Mouse (Mus musculus) hindbrain, embryonic 14.5 days (tissue): ENCODE measurements at regions not wholly inside any gene's neighbourhood (a gene's known extent, or its start where the extent isn't known, plus 50 kb on each side); places are given as distances from the start of the nearest gene placed in this dataset.

Source experiments
- ATAC-seq: fragments of 200-750 bp; cut with Nextera tagmentation; 2 replicates; pipeline ENCODE4 v1.8.0; 2017; ENCODE audit warnings: moderate number of reproducible peaks, mild to moderate bottlenecking, moderate TSS enrichment, moderate library complexity; ENCODE audit not compliant: low FRiP score
- DNase-seq: peaks from one replicate; pipeline ENCODE4 v3.0.0-alpha.2; 2015; ENCODE audit warnings: low spot score
- H3K27ac ChIP-seq: fragments of 300-500 bp; sonication (generic); 2 replicates; pipeline ENCODE4 v1.5.1; 2014; ENCODE audit warnings: mild to moderate bottlenecking, moderate library complexity
- H3K27me3 ChIP-seq: fragments of 300-500 bp; sonication (generic); 2 replicates; pipeline ENCODE4 v1.6.1; 2014; ENCODE audit warnings: mild to moderate bottlenecking, low read length, mixed read lengths; ENCODE audit not compliant: control insufficient read depth, insufficient read depth
- H3K36me3 ChIP-seq: fragments of 300-500 bp; sonication (generic); replicated peaks from 2 replicates; pipeline ENCODE4 v1.6.1; 2014; ENCODE audit not compliant: control insufficient read depth, insufficient read depth
- H3K4me1 ChIP-seq: fragments of 300-500 bp; sonication (generic); replicated peaks from 2 replicates; pipeline ENCODE4 v1.6.1; 2014; ENCODE audit warnings: antibody characterized with exemption, low read length, mixed read lengths; ENCODE audit not compliant: control insufficient read depth, insufficient read depth
- H3K4me2 ChIP-seq: fragments of 300-500 bp; sonication (generic); replicated peaks from 2 replicates; pipeline ENCODE4 v1.6.1; 2014; ENCODE audit warnings: mild to moderate bottlenecking, moderate library complexity
- H3K4me3 ChIP-seq: fragments of 300-500 bp; sonication (generic); replicated peaks from 2 replicates; pipeline ENCODE4 v1.5.1; 2014; ENCODE audit warnings: mild to moderate bottlenecking, low read length
- H3K9ac ChIP-seq: fragments of 300-500 bp; sonication (generic); 2 replicates; pipeline ENCODE4 v1.6.1; 2014
- H3K9me3 ChIP-seq: fragments of 300-500 bp; sonication (generic); 2 replicates; pipeline ENCODE4 v1.6.1; 2016; ENCODE audit warnings: low read length; ENCODE audit not compliant: control insufficient read depth
- WGBS: fragments of 180-500 bp; shearing (Covaris S2); extraction: QIAGEN DNeasy Blood & Tissue Kit; methylation state at CpG from one replicate; pipeline ENCODE4 v1.1.7; 2014; 5-methylcytosine and 5-hydroxymethylcytosine counted together

DNA sequence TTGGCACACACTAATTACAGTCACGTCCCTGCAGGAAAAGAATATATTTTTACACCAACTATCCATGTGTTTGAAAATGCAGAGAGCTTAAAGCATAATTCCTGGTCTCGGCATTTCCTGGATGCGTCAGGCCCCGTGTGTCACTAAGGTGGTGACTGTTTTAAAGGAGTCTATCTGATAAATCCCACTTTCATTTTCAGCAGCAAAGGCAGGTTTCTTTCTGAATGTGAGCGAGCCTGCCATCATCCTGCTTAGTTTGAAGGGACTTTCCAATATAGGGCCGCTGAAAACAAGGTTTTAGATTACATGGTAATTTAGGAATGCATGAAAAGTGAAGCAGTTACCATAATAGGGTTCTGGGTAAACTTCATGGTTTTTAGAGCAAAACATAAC, 77.5 kb upstream of the Arid5b start:
- no peak overlapping the region for H3K9ac ChIP-seq
- no peaks in the 10 kb centered on the region for H3K27me3 ChIP-seq
- no peak overlapping the region for H3K4me3 ChIP-seq
- H3K9me3 ChIP-seq = no peaks in the 10 kb centered on the region
- H3K27ac ChIP-seq = peak overlapping the region; percentile 65
- peak overlapping the region; percentile 28 for H3K4me2 ChIP-seq
- no peak; the same call in 1 of the 2 replicates for ATAC-seq
- WGBS = 13% methylated on average over 6 of the region's 6 CpGs
- no peaks in the 10 kb centered on the region for H3K36me3 ChIP-seq
- no peak for DNase-seq
- peaks cover 16% of the 10 kb centered on the region for H3K4me1 ChIP-seq

DNA sequence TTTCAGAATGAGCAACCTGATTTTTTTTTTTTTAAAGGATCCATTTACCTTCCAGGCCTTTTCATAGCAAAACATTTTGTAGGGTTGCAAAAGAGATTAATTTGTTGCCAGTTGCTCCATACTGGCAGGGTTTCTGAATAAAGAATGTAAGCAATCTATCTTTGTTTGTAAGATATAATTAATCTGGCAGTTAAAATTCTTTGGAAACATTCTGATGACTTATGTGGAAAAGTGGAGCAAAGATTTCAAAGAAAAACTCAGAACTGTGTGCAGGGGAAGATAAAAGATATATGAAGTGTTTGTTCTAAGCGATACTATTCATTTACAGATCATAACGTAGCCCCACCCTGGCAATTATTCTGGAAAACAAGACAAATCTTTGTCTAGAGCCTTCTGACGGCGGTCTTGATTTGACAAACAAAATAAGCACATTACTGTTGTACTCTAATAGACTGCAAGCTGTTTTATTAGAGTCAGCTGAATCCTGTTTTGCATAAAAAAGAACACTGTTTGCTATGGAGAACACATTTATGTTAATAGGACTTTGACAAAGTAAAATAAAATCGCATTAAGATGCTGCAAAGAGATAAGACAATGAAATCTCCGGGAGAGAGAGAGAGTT, 77.0 kb upstream of the Arid5b start:
- ATAC-seq (peak; percentile 66; the same call in 1 of the 2 replicates), DNase-seq (peak; percentile 36)
- Histone ChIP-seq H3K36me3 (no peaks in the 10 kb centered on the region), H3K27ac (peak overlapping the region; percentile 65), H3K9ac (no peak overlapping the region), H3K27me3 (no peaks in the 10 kb centered on the region), H3K9me3 (no peaks in the 10 kb centered on the region), H3K4me2 (peak overlapping the region; percentile 28), H3K4me3 (no peak overlapping the region), H3K4me1 (peaks cover 16% of the 10 kb centered on the region)
- WGBS = 14% methylated on average over 6 of the region's 6 CpGs

DNA sequence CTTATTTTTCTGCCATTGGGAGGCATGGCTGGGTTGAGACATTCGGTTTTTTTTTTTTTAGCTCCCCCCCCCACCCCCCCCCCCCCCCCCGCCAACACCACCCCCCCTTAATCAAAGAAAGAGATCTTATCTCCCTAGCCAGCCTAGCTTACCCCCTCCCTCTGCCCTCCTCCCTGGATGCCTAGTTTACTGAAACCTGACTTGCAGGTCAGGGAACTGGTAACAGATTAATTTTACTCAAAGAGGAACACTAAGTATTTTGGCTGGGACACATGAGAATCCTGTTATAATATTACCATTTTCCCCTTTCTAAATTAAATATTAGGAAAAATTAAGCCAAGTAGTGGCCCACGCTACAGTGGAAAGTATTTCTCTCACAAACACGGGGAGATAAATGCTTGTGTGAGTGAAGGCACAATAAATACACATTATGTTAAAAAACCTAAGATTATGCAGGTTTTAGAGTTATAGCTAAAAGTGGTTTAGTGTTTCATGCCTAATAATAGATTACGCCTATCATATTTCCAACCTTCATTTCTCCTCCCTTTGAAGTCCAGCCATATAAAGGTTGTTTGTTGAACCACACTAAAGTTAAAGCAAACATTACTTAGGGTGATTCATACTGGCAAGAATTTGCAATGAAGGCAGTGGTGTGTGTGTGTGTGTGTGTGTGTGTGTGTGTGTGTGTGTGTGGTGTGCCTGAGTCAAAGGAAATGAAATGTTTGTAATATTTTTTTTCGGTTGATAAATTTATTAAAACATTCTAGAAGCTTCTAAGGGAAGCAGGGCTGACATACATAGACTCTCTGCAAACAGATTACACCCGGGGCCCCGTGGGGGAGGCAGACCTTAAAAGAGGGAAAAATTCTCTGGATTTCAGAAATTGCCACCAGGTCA, 76.0 kb upstream of the Arid5b start:
- Histone ChIP-seq H3K9ac (no peak overlapping the region; the same call in 1 of the 2 replicates), H3K9me3 (no peaks in the 10 kb centered on the region), H3K4me3 (no peak overlapping the region), H3K27ac (no peak overlapping the region; the same call in 1 of the 2 replicates), H3K4me1 (peaks cover 16% of the 10 kb centered on the region), H3K36me3 (no peaks in the 10 kb centered on the region), H3K27me3 (no peaks in the 10 kb centered on the region), H3K4me2 (no peak overlapping the region)
- DNase-seq = no peak
- ATAC-seq = no peak
- WGBS = 56% methylated on average over 7 of the region's 8 CpGs

- 74% methylated on average over 18 of the region's 18 CpGs for WGBS
- Histone ChIP-seq H3K27ac (no peak overlapping the region), H3K4me3 (no peak overlapping the region), H3K36me3 (no peaks in the 10 kb centered on the region), H3K9ac (no peak overlapping the region), H3K4me1 (peaks cover 16% of the 10 kb centered on the region), H3K27me3 (no peaks in the 10 kb centered on the region), H3K9me3 (no peaks in the 10 kb centered on the region), H3K4me2 (no peak overlapping the region)
- no peak for ATAC-seq
- no peak for DNase-seq
Observed at GRCm38 (mm10) chr10:68353692-68354232, 75.2 kb upstream of the Arid5b start.

DNA sequence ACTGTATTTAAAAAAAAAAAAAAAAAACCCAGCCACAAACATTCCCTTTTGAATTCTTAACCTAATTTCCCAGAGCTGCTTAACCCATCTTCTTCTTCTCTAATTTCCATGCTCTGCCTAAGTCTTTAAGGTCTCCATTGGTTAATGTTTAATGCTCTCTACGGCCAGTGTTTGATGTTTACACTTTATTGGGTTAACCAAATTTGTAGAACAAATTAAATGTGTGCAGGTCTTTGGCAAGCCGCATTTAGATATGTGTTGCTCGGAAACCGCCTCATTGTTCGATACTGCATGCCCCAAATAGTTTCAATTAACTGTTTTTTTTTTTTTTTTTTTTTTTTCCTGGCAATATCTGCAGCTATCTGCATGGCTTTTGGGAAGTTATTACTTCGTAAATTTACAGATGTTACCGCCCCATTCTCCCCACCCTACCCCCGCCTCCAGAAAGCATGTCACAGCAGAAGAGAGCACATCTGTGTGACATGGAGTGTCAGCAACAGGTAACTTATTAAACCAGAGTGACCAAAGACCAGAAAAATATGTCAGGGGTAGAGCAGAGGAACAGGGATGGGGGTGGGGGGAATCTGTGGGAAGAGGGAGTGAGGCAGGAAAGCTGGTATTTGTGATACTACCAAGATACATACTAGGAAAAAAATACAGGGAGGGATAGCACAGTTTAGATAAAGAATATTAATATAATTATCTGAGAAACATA, 73.5 kb upstream of the Arid5b start:
- Histone ChIP-seq H3K9ac (no peak overlapping the region), H3K27ac (no peak overlapping the region), H3K36me3 (no peaks in the 10 kb centered on the region), H3K4me3 (no peak overlapping the region), H3K27me3 (no peaks in the 10 kb centered on the region), H3K4me2 (no peak overlapping the region), H3K9me3 (no peaks in the 10 kb centered on the region), H3K4me1 (peaks cover 16% of the 10 kb centered on the region)
- 60% methylated on average over 8 of the region's 8 CpGs for WGBS
- ATAC-seq (no peak), DNase-seq (no peak)

GRCm38 (mm10) chr10:68351441-68351840, 72.9 kb upstream of the Arid5b start:
- no peak overlapping the region for H3K4me2 ChIP-seq
- 79% methylated on average over 5 of the region's 5 CpGs for WGBS
- DNase-seq = no peak
- no peaks in the 10 kb centered on the region for H3K9me3 ChIP-seq
- H3K36me3 ChIP-seq = no peaks in the 10 kb centered on the region
- no peak overlapping the region for H3K27ac ChIP-seq
- no peak for ATAC-seq
- H3K4me1 ChIP-seq = peaks cover 16% of the 10 kb centered on the region
- H3K9ac ChIP-seq = no peak overlapping the region
- H3K4me3 ChIP-seq = no peak overlapping the region
- no peaks in the 10 kb centered on the region for H3K27me3 ChIP-seq

- 86% methylated on average over 12 of the region's 12 CpGs for WGBS
- ATAC-seq (no peak), DNase-seq (no peak)
- Histone ChIP-seq H3K27me3 (no peaks in the 10 kb centered on the region), H3K27ac (no peak overlapping the region), H3K4me3 (no peak overlapping the region), H3K36me3 (no peaks in the 10 kb centered on the region), H3K4me2 (no peak overlapping the region), H3K9ac (no peak overlapping the region), H3K9me3 (no peaks in the 10 kb centered on the region), H3K4me1 (peaks cover 16% of the 10 kb centered on the region)
Observed at GRCm38 (mm10) chr10:68350798-68351197, 72.3 kb upstream of the Arid5b start.

- H3K36me3 ChIP-seq = no peaks in the 10 kb centered on the region
- H3K9me3 ChIP-seq = peaks cover 8% of the 10 kb centered on the region
- H3K9ac ChIP-seq = no peak overlapping the region
- no peaks in the 10 kb centered on the region for H3K4me1 ChIP-seq
- no peak overlapping the region for H3K4me2 ChIP-seq
- ATAC-seq (no peak), DNase-seq (no peak)
- WGBS = 94% methylated on average over 7 of the region's 7 CpGs
- H3K4me3 ChIP-seq = no peak overlapping the region
- no peak overlapping the region for H3K27ac ChIP-seq
- no peaks in the 10 kb centered on the region for H3K27me3 ChIP-seq
Observed at GRCm38 (mm10) chr10:68347806-68348205, 69.3 kb upstream of the Arid5b start.
